Mouse (Mus musculus) embryo, embryonic 11.5 days (tissue): ENCODE data around the gene Ccdc146.
"Not testable (repeated sequence)": the region's sequence is repeated elsewhere in the genome, so short reads cannot be mapped to it uniquely, and the experiment has no call there.

Source experiments
- DNase-seq: peaks from one replicate; pipeline ENCODE4 v3.0.0-alpha.2; 2012; ENCODE audit warnings: low read depth, low spot score

The Ccdc146 gene

DNA sequence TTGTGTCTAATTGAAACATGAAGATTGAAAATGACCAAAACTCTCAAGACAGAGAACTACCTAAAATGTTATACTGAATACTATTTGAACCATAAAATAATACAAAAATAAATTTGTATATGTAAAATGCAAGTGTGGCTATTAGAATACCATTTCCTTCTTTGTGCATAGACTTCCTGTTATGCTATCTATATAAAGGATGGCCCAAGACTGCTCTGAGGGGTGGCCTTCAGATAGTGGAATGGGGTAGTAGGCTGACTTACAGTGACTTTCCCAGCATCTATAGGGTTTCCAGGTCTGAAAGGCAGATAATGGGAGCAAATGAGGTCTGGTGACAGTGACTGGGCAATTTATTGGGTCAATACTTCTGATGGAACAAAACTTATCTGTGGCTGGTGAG, 37.1 kb downstream of the Ccdc146 start:
- DNase-seq: no peak

DNA sequence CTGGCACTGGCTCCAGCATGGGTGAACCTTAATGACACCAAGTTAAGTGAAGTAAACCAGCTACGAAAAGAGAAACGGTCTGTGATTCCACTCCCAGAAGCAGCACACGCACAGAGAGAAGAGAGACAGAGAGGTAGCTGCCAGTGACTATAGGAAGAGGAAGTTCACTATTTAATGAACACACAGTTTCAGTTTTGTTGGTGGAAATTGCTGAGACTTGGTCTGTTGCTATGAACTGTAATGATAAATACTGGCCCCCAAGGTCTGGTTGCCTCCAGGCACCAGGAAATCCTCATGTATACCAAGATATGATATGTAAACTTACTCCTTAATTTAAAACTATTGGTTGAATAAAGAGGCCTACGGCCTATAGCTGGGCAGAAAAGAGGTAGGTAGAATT, 38.0 kb downstream of the Ccdc146 start:
- no peak for DNase-seq

DNA sequence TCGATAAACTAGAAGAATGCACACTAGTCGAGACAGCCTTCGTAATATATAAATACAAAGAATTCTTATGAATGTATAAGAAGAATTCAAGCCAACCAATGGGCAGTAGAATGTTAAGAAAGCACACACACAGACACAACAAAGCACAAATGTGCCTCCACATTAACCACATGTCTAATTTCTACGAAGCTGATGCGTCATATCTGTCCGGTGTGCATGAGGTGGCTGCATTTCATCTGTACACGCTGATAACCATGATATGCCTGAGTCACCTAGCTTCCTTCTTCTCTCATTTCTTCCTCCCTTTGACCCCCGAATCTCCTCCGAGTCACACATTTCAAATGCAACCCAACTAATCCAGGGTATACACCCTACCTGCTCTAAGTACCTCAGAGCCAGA, 39.5 kb downstream of the Ccdc146 start:
- DNase-seq: no peak

DNA sequence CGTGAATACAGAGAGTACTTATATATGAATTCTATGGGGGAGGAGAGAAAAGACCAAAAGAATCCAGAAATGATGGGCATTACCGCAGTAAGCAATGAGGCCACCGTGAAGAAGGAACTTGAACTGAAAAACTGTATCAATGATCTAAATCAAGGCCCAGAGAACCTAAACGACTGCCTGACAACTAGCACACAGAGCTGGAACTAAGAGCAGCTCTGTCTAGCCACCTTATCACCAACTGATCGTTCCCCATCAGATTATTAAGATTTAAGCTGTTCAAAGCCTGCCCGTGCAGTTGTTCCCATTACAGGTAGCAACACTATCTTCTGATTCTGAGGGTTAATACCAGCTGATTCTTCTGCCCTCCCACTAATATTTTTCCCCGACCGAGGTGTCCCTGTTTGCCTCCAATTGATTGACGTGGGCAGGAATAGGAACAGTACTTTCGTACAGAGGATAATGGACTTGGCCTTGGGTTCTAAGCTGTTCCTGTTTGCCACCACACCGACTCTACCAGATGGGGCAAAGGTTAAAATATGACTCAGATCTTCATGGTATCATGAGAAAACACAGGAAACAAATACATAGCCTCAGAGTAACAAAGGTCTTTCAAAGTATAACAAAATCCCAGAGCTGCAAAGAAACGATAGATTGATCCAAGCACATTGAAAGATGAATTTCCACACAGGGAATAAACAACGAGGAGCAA, 40.1 kb downstream of the Ccdc146 start:
- no peak for DNase-seq

DNA sequence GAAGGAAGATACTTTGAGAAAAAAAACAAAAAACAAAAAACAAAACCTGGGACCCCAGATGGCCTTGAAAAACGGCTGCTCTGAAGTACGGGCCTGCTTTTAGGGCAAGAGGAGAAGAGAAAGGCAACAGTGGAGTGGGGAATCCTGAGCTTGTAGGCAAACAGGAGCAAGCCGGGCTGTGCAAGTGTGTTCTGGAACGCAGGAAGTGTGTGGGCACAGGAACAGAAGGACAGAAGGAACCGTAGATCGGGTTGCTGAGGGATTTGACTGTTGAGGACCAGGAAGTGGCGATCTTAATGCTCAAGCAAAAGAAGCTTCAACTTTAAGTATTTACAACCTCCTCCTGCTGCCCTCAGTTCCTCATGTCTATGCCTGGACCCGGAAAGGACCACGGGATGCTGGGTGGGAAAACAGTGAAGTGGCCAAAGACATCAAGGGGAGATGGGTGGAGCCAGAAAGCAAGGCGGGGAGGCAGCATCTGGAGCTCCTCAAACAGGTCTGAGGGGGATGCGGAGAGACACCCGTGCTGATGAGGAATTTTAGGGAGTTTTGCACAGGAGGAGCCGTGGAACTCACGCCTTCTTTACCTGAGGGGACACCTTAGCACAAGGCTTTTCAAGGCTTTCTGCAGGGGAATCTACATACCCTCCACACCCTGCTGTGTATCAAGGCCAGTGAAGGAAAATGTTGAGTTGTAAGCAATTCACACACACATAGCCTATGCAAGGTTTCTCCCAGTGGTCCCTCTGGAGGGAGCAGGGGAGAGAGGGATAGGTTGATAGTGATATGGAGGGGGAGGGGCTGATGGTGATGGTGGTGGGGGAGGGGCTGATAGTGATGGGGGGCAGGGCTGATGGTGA, 40.9 kb downstream of the Ccdc146 start:
- DNase-seq: no peak

DNA sequence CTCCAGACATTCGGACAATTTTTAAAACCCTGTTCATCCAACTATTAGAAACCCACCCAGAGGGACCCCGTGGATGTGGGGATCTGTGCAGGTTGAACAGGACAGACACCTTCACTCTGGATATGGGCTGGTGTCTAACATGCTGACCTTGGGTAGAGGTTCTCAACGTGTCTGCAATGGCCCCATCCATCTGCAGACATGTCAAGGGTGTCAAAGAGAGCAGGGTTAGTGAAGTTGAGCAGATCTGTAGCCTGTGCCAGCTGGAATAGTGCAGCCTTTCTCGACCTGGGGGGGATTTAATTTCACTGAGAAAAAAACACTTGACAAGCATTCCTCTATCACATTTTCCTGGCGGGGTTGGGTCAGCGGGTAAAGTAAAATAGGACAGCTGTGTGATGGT, 41.8 kb downstream of the Ccdc146 start:
- no peak for DNase-seq

DNA sequence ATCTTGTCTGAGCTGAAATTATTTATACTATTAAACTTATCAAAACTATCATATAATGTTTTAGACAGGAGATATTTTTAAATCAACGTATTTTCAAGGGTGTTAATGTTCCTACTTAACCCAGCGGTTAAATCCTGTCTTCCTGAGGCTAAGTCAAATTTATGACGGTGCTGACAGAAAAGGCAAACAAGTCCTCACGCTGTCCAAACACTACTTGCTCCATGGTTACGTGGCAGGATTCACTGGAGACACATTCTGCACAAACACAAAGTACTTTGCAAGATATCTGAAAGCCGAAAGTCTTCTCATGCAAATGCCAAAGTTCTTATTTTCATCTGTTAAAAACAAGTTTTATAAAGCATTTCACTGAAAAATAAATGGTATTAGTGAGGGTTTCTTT, 42.5 kb downstream of the Ccdc146 start:
- DNase-seq: no peak

DNA sequence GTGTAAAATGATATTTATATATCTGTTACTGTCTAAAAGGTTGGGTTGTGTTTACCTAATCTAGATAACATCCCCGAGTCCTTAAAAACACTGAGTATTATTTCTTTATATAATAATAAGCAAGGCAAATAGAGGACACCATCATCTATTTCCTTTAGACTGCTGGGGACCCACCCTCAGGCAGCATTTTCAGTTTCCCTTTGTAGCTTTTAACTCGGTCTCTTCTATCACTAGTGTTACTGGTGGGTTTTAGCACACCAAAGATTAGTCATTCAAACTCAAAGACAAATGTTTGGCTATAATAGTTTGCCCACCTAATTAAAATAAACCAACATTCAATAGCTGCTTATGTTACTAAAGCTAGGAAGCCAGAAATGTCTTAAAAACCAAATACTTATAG, 46.1 kb downstream of the Ccdc146 start:
- DNase-seq: no peak

DNA sequence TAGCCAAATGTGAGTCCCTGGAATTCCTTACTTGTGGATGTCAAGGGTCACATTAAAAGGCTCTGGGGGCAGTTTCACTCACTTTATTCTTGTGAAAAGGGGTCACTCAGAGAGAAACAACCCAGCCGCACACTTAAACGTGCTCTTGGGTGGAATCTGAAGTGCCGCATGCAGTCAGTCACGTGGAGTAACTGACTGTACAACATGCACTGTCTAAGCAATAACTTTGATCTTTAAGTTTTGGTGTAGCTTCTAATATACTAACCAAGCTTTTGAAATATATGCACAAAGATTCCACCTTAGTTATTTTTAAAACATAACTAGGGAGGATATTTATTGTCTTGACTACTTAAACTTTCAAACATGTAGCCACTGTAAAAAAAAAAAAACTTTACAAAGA, 47.5 kb downstream of the Ccdc146 start:
- DNase-seq: no peak

DNA sequence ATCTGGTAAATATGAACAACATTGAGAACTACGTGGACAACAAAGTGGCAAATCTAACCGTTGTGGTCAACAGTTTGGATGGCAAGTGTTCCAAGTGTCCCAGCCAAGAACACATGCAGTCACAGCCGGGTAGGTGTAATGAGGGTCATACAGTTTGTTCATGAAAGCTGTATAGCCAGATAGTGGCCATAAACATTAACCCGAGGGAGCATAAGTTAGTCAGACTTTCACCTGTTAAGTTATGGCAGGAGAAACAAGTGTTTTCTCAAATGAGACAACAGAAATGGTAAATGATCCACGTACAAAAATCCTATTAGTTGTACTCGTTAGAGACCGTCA, 51.3 kb downstream of the Ccdc146 start:
- no peak for DNase-seq

DNA sequence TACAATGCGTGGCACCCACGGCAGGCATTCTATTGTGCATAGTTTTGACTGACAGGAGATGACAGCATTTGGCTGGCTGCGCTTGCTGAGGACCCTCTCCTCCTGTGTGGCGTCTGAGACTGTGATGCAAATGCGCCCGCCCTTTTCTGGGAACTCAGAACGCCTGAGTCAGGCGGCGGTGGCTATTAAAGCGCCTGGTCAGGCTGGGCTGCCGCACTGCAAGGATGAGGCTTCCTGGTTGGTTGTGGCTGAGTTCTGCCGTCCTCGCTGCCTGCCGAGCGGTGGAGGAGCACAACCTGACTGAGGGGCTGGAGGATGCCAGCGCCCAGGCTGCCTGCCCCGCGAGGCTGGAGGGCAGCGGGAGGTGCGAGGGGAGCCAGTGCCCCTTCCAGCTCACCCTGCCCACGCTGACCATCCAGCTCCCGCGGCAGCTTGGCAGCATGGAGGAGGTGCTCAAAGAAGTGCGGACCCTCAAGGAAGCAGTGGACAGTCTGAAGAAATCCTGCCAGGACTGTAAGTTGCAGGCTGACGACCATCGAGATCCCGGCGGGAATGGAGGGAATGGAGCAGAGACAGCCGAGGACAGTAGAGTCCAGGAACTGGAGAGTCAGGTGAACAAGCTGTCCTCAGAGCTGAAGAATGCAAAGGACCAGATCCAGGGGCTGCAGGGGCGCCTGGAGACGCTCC, 51.8 kb downstream of the Ccdc146 start, which contains the start of gene Fgl2:
TSS of gene Fgl2 (plus strand) at position 150 of the 687 bp plus-strand sequence.
- peak; percentile 43 for DNase-seq

DNA sequence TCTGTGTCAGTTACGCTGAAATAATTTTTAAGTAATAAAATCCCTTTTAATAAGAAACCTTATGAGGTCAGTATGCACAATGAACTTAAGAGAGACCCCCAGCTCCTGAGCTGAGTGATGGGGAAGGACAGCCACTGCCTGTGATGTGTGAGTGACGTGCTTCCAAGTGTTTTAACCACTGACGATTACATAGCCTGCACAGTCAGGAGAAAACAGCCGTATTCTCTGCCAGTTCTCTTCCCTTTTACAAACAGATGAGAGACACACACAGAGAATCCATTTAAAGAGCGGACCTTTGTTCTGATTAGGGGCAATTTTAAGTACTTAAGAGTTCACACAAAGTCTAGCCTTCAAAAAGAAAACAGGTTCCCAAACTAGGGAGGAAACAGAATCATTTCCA, 52.6 kb downstream of the Ccdc146 start:
- DNase-seq: no peak

DNA sequence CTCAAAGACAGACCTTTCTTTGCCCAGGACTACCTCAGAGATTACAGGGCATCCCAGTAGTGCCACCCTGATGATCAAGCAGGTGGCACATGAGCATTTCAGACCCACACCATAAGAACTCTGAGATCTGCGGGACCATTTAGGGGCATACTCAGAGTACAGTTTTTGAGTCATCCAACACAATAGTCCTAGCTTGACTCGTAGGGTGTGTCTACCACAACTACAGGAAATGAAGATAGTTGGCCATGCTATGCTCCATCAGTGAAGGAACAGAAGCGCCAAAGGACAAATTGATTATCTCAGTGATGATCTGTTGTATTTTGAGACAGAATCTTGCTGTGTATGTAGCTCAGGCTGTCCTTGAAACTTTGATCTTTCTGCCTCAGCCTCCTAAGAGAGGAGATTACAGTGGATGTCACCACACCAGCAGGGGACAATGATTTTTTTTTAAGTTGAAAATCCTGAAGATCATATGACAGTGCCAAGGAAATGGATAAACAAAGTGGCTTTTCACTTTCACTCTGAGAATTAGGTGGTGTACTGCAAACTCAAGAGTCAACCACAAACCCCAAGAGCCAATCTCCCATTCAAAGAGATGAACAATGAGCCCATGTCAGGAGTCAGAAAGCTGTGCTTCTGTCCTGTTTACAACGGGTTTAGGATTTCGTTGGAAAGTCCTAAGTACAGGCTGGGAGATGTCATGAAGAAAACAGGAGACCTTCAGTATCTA, 54.1 kb downstream of the Ccdc146 start:
- no peak for DNase-seq

DNA sequence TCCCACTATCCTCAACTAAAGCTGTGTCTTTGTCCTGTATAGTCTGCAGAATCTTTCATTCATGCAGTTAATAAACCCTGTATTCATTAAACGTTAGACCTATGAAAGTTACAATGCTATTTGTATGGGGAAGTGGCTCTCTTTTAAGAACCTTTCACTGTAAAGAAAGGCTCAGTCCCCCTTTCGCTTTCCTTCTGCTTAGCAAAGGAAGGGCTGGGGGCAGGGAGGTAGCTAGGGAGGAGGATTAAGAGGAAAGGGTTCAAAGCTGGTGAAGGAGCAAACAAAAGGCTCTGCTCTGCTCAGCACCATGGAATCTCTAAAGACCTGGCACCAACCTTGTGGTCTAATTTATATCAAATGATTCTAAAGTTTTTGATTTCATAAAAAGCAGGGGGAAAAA, 57.0 kb downstream of the Ccdc146 start:
- no peak for DNase-seq

DNA sequence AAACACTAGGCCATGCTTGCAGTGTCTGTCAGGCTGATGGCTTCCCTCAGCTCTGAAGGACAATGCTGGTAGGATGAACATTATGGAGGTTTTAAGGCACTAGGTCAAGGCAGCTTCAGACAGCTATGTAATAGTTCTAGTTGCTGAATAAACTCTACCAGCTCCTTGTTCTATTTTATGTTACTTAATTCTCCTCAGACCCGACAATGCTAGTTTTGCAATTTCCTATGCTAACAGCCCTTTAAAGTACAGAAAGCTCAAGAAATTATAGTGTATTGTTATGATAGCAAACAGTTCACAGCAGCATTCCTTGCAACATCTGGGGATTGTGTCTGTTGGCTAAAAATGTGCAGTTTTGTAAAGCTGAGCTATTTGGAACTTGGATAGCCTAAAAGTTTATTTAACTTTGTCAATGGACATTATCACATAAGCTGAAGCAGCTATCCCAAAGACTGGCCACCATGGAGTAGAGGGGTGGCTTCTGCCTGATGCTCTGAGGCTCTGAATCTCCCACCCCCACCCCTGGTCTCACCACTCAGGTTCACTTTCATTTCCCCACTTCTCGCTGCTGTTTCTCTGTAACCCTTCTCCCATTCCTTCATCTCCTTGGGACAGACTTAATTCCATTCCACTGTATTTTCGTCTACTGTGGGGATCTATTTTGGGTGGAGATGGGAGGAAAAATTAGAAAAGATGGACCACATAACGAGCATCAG, 58.0 kb downstream of the Ccdc146 start:
- DNase-seq: no peak

DNA sequence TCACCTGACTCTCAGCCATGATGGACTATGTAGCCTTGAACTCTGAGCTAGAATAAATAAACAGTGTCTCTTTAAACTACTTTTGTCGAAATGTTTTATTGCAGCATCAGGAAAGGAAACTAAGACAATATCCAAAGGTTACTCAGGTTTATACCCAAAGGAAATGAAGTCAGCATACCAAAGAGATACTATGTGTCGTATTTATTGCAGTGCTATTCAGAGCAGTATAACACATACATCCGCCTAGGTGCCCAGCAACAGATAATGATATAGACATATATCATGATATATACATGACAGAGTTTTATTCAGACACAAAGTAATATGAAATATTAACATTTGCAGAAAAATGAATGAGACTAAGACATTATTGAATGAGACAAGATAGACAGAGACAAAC, 61.1 kb downstream of the Ccdc146 start:
- no peak for DNase-seq

DNA sequence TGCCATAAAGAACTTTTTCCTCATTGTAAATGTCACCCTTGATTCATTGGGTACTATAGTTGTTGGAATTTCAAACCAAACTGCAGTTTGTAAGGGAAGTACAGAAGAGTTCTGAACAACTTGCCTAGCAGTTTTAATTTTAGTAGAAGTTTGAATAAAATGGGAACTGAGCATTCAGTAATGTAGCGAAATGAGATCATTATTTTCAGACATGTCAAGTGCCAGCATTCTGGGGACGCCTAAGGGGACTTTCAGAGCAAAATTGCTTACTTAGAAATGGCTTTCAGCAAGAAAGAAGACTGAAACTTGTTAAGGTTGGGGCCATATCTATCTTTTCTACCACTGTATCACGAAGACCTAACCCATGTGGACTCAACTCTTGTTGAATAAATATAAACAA, 65.8 kb downstream of the Ccdc146 start:
- DNase-seq: no peak

DNA sequence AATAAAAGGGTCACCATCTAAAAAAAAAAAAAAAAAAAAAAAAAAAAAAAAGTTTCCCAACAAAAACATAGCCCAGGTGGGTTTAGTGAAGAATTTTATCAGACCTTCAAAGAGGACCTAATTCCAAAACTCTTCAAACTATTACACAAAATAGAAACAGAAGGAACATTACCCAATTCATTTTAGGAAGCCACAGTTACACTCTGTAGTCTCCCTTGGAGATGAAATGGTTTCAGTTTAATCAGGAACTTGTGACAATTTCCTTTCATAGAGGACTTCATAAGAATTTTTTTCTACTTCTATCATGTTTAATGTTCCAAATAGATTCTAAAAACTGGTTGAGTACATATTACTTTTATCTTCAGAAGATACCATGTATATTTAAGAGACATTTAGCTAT, 72.8 kb downstream of the Ccdc146 start:
- no peak for DNase-seq

DNA sequence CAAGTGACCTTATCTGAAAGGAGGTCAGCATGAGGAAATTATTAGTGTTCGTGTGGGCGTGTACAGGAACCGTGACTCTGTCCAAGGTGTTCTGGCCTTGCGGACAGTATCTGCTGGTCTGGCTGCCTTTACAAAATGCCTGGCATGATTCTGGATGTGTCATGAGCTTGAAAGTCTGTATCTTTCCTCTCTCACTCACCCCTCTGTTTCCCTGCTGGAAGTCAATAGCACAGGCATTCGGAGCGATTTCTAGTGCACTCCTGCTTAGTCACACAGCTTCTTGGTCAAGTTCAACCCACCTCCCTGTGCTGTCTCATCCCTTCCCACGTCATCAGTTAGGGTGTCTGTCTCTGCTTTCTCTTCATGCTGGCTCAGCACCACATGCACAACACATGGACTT, 76.1 kb downstream of the Ccdc146 start:
- DNase-seq: no peak

DNA sequence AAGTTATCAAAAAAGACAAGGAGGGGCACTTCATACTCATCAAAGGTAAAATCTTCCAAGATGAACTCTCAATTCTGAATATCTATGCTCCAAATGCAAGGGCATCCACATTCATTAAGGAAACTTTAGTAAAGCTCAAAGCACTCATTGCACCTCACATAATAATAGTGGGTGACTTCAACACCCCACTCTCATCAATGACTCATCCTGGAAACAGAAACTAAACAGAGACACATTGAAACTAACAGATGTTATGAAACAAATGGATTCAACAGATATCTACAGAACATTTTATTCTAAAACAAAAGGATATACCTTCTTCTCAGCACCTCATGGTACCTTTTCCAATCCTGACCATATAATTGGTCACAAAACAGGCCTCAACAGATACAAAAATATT, 82.2 kb downstream of the Ccdc146 start:
- DNase-seq: not testable (repeated sequence)

DNA sequence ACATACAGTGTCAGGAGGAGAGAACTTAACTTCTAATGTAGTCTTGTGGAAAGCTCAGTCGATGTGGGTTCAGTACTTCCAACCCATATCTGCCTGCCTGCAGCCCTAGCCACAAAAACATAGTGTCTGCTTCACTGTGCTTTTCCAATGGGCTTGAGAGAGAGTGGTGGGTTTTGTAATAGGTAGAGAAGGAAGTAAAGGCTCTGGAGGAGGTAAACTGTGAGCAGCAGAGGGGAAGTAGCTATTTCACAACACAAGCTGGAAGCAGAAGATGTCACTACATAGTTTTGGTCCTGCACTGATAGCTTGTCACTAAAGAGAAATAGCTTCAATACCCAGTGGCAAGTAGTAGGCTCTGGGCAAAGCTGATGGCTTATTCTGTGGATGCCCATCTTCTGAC, 92.4 kb downstream of the Ccdc146 start:
- no peak for DNase-seq
